Mouse (Mus musculus) liver, embryonic 15.5 days (tissue): ENCODE data around the gene Hbs1l. TPM values are rescaled to one million over a fixed set of nuclear protein-coding genes. Genes with fewer than 3 reads are reported as not detected.

Source experiments
- ATAC-seq: fragments of 200-750 bp; cut with Nextera tagmentation; 2 replicates; pipeline ENCODE4 v1.8.0; 2017; ENCODE audit warnings: moderate number of reproducible peaks, mild to moderate bottlenecking, moderate library complexity; ENCODE audit not compliant: insufficient read depth
- H3K27ac ChIP-seq: fragments of 300-500 bp; sonication (generic); replicated peaks from 2 replicates; pipeline ENCODE4 v1.5.1; 2015; ENCODE audit warnings: mild to moderate bottlenecking, inconsistent platforms
- H3K27me3 ChIP-seq: fragments of 300-500 bp; sonication (generic); 2 replicates; pipeline ENCODE4 v1.6.1; 2015; ENCODE audit warnings: mild to moderate bottlenecking, inconsistent platforms
- H3K36me3 ChIP-seq: fragments of 300-500 bp; sonication (generic); replicated peaks from 2 replicates; pipeline ENCODE4 v1.6.1; 2015; ENCODE audit warnings: moderate library complexity, mild to moderate bottlenecking, inconsistent platforms
- H3K4me1 ChIP-seq: fragments of 300-500 bp; sonication (generic); replicated peaks from 2 replicates; pipeline ENCODE4 v1.6.1; 2015; ENCODE audit warnings: inconsistent platforms
- H3K4me2 ChIP-seq: fragments of 300-500 bp; sonication (generic); 2 replicates; pipeline ENCODE4 v1.6.1; 2015; ENCODE audit warnings: moderate library complexity, mild to moderate bottlenecking, inconsistent platforms
- H3K4me3 ChIP-seq: fragments of 300-500 bp; sonication (generic); replicated peaks from 2 replicates; pipeline ENCODE4 v1.5.1; 2015; ENCODE audit warnings: mild to moderate bottlenecking, inconsistent platforms
- H3K9ac ChIP-seq: fragments of 300-500 bp; sonication (generic); 2 replicates; pipeline ENCODE4 v1.6.1; 2015; ENCODE audit warnings: moderate library complexity, mild to moderate bottlenecking, inconsistent platforms
- H3K9me3 ChIP-seq: fragments of 300-500 bp; sonication (generic); replicated peaks from 2 replicates; pipeline ENCODE4 v1.6.1; 2016; ENCODE audit warnings: inconsistent platforms
- WGBS: fragments of 180-500 bp; shearing (Covaris S2); methylation state at CpG from one replicate; pipeline ENCODE4 v1.1.7; 2015; ENCODE audit warnings: mixed read lengths; ENCODE audit not compliant: insufficient replicate concordance; 5-methylcytosine and 5-hydroxymethylcytosine counted together
- polyA plus RNA-seq: library from polyadenylated mRNA; unstranded; fragments of >200 nt; fragmentation: Nextera tagmentation; extraction: Ambion mirVana; gene quantifications from 2 replicates; pipeline ENCODE4 v1.2.1, GENCODE M21; 2015

Hbs1l gene
- polyA plus RNA-seq, 1 experiment from 2014 or later = 56.9 TPM

DNA sequence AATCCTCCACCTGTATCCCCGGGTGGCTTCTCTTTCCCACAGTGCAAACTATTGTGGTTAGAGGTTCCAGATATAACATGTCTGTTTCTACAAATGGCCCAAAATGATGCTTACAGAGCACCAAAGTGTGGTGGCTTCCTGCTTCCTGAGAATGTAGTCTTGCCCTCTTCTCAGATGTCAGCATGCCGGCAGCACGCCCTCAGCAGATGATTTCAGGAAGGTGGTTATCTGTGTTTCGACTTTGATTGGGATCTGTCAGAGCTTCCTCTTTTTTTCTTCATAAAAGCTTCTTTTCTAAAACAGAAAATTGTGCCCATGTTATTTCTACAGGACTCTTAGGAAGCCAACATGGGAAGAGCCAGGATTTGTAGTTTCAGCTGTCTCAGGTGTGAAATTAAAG, 67.5 kb downstream of the Hbs1l start:
- H3K9me3 ChIP-seq = no peaks in the 10 kb centered on the region
- H3K4me3 ChIP-seq = no peak overlapping the region
- H3K4me2 ChIP-seq = no peak overlapping the region
- H3K9ac ChIP-seq = no peak overlapping the region
- no peak for ATAC-seq
- no peak overlapping the region for H3K27ac ChIP-seq
- WGBS = 41% methylated on average over 4 of the region's 4 CpGs
- H3K4me1 ChIP-seq = no peaks in the 10 kb centered on the region
- no peaks in the 10 kb centered on the region for H3K27me3 ChIP-seq
- peaks cover 75% of the 10 kb centered on the region for H3K36me3 ChIP-seq

- H3K4me1 ChIP-seq = no peaks in the 10 kb centered on the region
- peaks cover 77% of the 10 kb centered on the region for H3K36me3 ChIP-seq
- no peak overlapping the region for H3K27ac ChIP-seq
- H3K4me3 ChIP-seq = no peak overlapping the region
- ATAC-seq = no peak
- H3K9me3 ChIP-seq = no peaks in the 10 kb centered on the region
- no peak overlapping the region for H3K4me2 ChIP-seq
- 88% methylated on average over 7 of the region's 7 CpGs for WGBS
- no peak overlapping the region for H3K9ac ChIP-seq
- H3K27me3 ChIP-seq = no peaks in the 10 kb centered on the region
These were observed 69.2 kb downstream of the Hbs1l start for GRCm38 (mm10) chr10:21364946-21365345.

DNA sequence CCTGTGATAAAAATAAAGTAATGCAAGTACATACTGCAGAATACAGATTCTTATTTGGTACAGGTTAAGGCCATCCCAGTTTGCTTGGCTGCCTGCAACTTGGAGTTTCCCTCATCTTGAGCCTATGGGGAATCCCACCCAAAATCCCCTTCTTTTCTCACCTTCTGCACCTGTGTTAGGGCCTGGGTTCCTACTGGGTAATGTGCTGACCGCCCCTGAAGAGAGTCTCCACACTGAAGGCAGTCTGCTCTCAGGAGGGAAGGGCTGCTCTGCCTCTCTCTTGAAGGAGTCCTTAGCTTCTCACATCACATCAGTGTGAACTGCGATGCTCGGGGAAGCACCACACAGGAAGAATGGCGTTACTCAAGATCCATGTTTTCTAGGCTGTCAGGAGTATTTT, 70.1 kb downstream of the Hbs1l start:
- 64% methylated on average over 4 of the region's 4 CpGs for WGBS
- Histone ChIP-seq H3K4me3 (no peak overlapping the region), H3K27ac (no peak overlapping the region), H3K27me3 (no peaks in the 10 kb centered on the region), H3K9ac (no peak overlapping the region), H3K4me2 (no peak overlapping the region), H3K4me1 (no peaks in the 10 kb centered on the region), H3K9me3 (no peaks in the 10 kb centered on the region), H3K36me3 (peaks cover 72% of the 10 kb centered on the region)
- no peak for ATAC-seq

DNA sequence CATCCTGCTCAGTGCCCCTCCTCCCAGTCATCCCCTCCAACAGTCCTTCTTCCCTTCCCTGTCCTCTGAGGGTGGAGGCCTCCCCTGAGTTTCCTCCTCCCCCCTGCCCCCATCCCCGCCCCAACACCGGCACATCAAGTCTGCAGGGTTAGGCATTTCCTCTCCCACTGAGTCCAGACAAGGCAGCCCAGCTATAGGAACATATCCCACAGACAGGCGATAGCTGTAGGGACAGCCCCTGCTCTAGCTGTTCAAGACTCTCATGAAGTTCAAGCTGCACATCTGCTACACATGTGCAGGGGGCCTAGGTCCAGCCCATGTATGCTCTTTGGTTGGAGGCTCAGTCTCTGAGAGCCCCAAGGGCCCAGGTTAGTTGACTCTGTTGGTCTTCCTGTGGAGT, 70.7 kb downstream of the Hbs1l start:
- no peaks in the 10 kb centered on the region for H3K4me1 ChIP-seq
- H3K4me2 ChIP-seq = no peak overlapping the region
- H3K27me3 ChIP-seq = no peaks in the 10 kb centered on the region
- H3K27ac ChIP-seq = no peak overlapping the region
- no peak overlapping the region for H3K9ac ChIP-seq
- WGBS = 68% methylated on average over 3 of the region's 3 CpGs
- no peaks in the 10 kb centered on the region for H3K9me3 ChIP-seq
- no peak for ATAC-seq
- H3K4me3 ChIP-seq = no peak overlapping the region
- H3K36me3 ChIP-seq = peaks cover 67% of the 10 kb centered on the region

GRCm38 (mm10) chr10:21367481-21367880, 71.7 kb downstream of the Hbs1l start:
- Histone ChIP-seq H3K27ac (no peak overlapping the region), H3K36me3 (peaks cover 65% of the 10 kb centered on the region), H3K27me3 (no peaks in the 10 kb centered on the region), H3K4me3 (no peak overlapping the region), H3K4me2 (no peak overlapping the region), H3K9me3 (no peaks in the 10 kb centered on the region), H3K4me1 (no peaks in the 10 kb centered on the region), H3K9ac (no peak overlapping the region)
- ATAC-seq = no peak
- WGBS = 89% methylated on average over 9 of the region's 9 CpGs

DNA sequence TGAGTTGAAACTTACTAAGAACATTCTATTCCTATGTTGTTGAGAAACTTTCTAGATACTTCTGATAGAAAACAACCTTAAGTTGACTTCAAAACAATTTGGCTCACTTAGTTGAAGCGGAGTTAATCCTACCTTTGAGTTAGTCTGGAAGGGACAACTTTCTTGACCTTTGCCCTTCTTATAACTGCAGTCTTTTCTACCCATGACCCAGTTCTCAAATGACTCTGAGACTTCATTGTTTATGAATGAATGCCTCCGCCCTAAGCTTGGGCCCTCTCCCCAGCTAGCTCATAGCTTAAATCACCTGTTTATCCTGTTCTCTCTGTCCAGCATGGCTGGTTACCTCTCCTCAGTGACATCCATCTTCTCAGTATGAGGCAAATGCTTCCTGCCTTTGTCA, 73.8 kb downstream of the Hbs1l start:
- H3K4me2 ChIP-seq = no peak overlapping the region
- no peak overlapping the region for H3K9ac ChIP-seq
- H3K9me3 ChIP-seq = no peaks in the 10 kb centered on the region
- WGBS = 86% methylated on average over 2 of the region's 2 CpGs
- H3K36me3 ChIP-seq = peaks cover 50% of the 10 kb centered on the region
- H3K27me3 ChIP-seq = no peaks in the 10 kb centered on the region
- no peak overlapping the region for H3K4me3 ChIP-seq
- ATAC-seq = no peak
- H3K4me1 ChIP-seq = no peaks in the 10 kb centered on the region
- H3K27ac ChIP-seq = no peak overlapping the region

DNA sequence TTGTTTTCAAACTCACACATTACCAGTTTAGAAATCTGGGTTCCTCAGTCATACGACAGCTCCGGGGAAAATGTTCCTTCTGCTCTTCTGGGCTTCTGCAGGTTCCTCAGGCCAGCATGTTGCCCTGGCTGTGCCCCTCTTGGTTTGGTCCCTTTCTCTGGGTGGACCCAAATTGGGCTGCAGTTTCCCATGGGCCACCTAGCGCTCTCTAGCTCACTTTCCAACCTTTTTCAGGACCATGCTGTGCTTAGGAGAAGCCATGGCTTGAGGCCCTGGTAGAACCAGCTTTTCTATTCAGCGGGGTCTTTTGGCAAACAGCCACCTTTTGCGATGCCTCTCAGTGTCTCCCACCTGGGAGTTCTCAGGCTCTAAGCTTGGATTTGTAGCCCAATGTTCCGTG, 76.5 kb downstream of the Hbs1l start:
- Histone ChIP-seq H3K27ac (no peak overlapping the region), H3K9ac (no peak overlapping the region), H3K9me3 (no peaks in the 10 kb centered on the region), H3K36me3 (peaks cover 26% of the 10 kb centered on the region), H3K4me1 (peaks cover 11% of the 10 kb centered on the region; the same call in 1 of the 2 replicates), H3K4me3 (no peak overlapping the region), H3K4me2 (no peak overlapping the region), H3K27me3 (no peaks in the 10 kb centered on the region)
- no peak for ATAC-seq
- 84% methylated on average over 6 of the region's 6 CpGs for WGBS

GRCm38 (mm10) chr10:21376682-21377473, 81.1 kb downstream of the Hbs1l start, which contains the start of gene Aldh8a1:
TSS of gene Aldh8a1 (plus strand) at chr10:21377291.
- peaks cover 17% of the 10 kb centered on the region for H3K4me1 ChIP-seq
- no peaks in the 10 kb centered on the region for H3K36me3 ChIP-seq
- H3K4me2 ChIP-seq = no peak within 1 kb of the TSS
- no peak within 1 kb of the TSS for H3K27ac ChIP-seq
- H3K27me3 ChIP-seq = no peaks in the 10 kb centered on the region
- ATAC-seq = 0 out of 2 replicates have a peak, but pooled peaks have one; percentile 19
- H3K9me3 ChIP-seq = no peaks in the 10 kb centered on the region
- WGBS = 72% methylated on average over 13 of the region's 13 CpGs
- no peak within 1 kb of the TSS for H3K9ac ChIP-seq
- H3K4me3 ChIP-seq = peak within 1 kb of the TSS; percentile 2; the same call in 1 of the 2 replicates

DNA sequence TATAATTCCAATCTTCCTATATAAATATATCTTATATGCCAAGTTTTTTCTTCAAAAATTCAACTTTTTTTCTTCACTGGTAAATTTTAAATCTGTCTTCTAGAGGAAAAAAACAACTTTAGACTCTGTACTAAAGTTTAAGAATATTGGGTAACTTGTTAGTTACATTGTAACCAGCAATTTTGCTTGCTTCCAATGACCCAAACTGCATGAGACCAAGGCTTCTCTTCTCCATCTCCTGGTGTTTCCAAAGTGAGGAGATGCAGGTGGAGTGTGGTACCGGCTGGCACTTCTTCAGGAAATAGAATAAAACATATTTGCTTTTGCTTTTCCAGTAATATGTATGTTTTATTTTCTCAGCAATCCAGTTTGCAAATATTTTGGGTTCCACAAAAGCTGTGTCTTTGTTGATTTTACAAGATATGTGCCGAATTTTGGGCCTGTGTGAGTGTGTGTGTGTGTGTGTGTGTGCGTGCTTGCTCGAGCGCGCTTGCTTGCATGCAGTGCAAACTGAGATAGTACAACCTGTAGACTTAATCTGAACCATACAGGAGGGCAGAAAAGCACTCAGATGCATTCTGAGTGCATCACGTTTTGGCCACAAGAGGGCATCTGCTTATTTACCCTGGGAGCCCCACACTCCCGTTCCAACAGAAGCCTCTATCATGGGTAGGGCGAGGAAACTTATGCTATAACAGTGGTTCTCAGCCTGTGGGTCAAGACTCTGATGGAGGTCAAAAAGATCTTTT, 82.6 kb downstream of the Hbs1l start:
- ATAC-seq = peak; percentile 67
- Histone ChIP-seq H3K4me2 (peak overlapping the region; percentile 48), H3K4me1 (peaks cover 17% of the 10 kb centered on the region), H3K36me3 (no peaks in the 10 kb centered on the region), H3K27ac (0 out of 2 replicates have a peak overlapping the region, but pooled peaks have one; percentile 11), H3K4me3 (peak overlapping the region; percentile 36), H3K9me3 (no peaks in the 10 kb centered on the region), H3K9ac (no peak overlapping the region), H3K27me3 (no peaks in the 10 kb centered on the region)
- WGBS = 28% methylated on average over 9 of the region's 9 CpGs

GRCm38 (mm10) chr10:21382914-21383313, 87.1 kb downstream of the Hbs1l start:
- ATAC-seq = no peak
- Histone ChIP-seq H3K27ac (no peak overlapping the region), H3K4me1 (peaks cover 15% of the 10 kb centered on the region), H3K4me3 (no peak overlapping the region), H3K4me2 (no peak overlapping the region), H3K36me3 (no peaks in the 10 kb centered on the region), H3K27me3 (no peaks in the 10 kb centered on the region), H3K9ac (no peak overlapping the region), H3K9me3 (no peaks in the 10 kb centered on the region)
- 7% methylated on average over 6 of the region's 6 CpGs for WGBS

DNA sequence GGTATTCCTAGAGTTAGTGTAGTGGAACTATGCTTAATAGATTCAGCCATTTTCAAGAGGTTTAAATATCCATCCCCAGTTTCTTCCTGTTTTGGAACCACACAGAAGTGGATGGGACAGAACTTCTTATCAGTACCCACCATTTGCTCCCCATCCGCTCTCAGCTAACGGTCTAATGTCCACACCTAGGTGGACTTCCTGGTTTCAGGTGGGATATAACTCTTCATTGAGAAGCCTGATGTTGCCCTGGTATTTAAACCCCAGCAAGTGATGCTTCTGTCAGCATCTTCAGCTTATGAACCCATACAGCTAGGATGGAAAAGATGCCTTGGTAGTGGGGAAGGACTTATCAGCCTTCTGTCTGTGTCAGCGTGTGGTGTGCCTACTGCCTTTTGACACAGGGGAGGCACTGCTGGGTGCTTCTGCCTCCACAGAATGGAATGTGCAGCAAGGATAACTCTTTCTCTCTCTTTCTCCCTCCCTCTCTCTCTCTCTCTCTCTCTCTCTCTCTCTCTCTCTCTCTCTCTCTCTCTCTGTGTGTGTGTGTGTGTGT, 89.4 kb downstream of the Hbs1l start:
- Histone ChIP-seq H3K4me1 (peaks cover 8% of the 10 kb centered on the region; the same call in 1 of the 2 replicates), H3K9me3 (no peaks in the 10 kb centered on the region), H3K27me3 (no peaks in the 10 kb centered on the region), H3K9ac (no peak overlapping the region), H3K4me2 (no peak overlapping the region), H3K36me3 (no peaks in the 10 kb centered on the region), H3K27ac (no peak overlapping the region), H3K4me3 (no peak overlapping the region)
- no peak for ATAC-seq
- WGBS = 19% methylated on average over 3 of the region's 3 CpGs
